Comparison of ENCODE assay signal across 8 mouse cellular contexts in genomic region chr2:164822636-164823165, GRCm38 (mm10). TPM values are rescaled to one million over a fixed set of nuclear protein-coding genes. Genes with fewer than 3 reads are reported as not detected.
DNase-seq lines count a peak whose midpoint lies in the region; ATAC-seq and TF ChIP-seq lines count a peak whose summit lies in the region.

TSS of gene Zswim1 (plus strand) at chr2:164822686.

- peak; percentile 95 for ATAC-seq in frontal cortex, adult (ENCODE audit: low TSS enrichment)
- peak; percentile 100 for ATAC-seq in lung, postnatal 0 days

- H3K4me3 ChIP-seq in hindbrain, embryonic 10.5 days: peak within 1 kb of the TSS; percentile 78
- H3K4me3 ChIP-seq in lung, postnatal 0 days (ENCODE audit: low read depth, low read length): peak within 1 kb of the TSS; percentile 74

- no peak for TF ChIP-seq CTCF in lung, postnatal 0 days (IDR thresholded peaks at IDR 0.05)

- peaks cover 53% of the 10 kb centered on the region for H3K36me3 ChIP-seq in hindbrain, embryonic 10.5 days
- H3K36me3 ChIP-seq in lung, postnatal 0 days (ENCODE audit: insufficient read depth, low read length): peaks cover 12% of the 10 kb centered on the region

- no peaks in the 10 kb centered on the region for H3K27me3 ChIP-seq in hindbrain, embryonic 10.5 days (ENCODE audit: insufficient read depth, poor library complexity, severe bottlenecking)
- H3K27me3 ChIP-seq in lung, postnatal 0 days (replicated peaks; ENCODE audit: insufficient read depth, low read length): no peaks in the 10 kb centered on the region

- peak; percentile 99 for DNase-seq in MN1 (ENCODE audit: low spot score)
- peak; percentile 100 for DNase-seq in cerebellum, adult 9-10 months
- peak; percentile 99 for DNase-seq in hindbrain, embryonic 10.5 days (ENCODE audit: low spot score)
- DNase-seq in layer of hippocampus, adult 9-11 months: peak; percentile 99
- peak; percentile 99 for DNase-seq in lung, postnatal 0 days (ENCODE audit: low spot score)
- DNase-seq in ovary, postnatal 14 days (ENCODE audit: low spot score): peak; percentile 100
- peak; percentile 99 for DNase-seq in thymus, postnatal 14 days

- no peaks in the 10 kb centered on the region for H3K9me3 ChIP-seq in hindbrain, embryonic 10.5 days
- no peaks in the 10 kb centered on the region for H3K9me3 ChIP-seq in lung, postnatal 0 days (ENCODE audit: low read length)

- peak within 1 kb of the TSS; percentile 84 for H3K4me2 ChIP-seq in lung, postnatal 0 days (replicated peaks; ENCODE audit: low read depth, low read length)

- peak within 1 kb of the TSS; percentile 64 for H3K9ac ChIP-seq in lung, postnatal 0 days (replicated peaks; ENCODE audit: low read depth)

- peak within 1 kb of the TSS; percentile 89 for H3K27ac ChIP-seq in hindbrain, embryonic 10.5 days
- H3K27ac ChIP-seq in lung, postnatal 0 days (ENCODE audit: low read length): peak within 1 kb of the TSS; percentile 78

- 2% methylated on average over 32 of the region's 32 CpGs for WGBS in hindbrain, embryonic 10.5 days
- 2% methylated on average over 32 of the region's 32 CpGs for WGBS in lung, postnatal 0 days

- no peak for TF ChIP-seq EP300 in lung, postnatal 0 days (IDR thresholded peaks at IDR 0.05)

- peaks cover 25% of the 10 kb centered on the region for H3K4me1 ChIP-seq in hindbrain, embryonic 10.5 days (replicated peaks)
- no peaks in the 10 kb centered on the region for H3K4me1 ChIP-seq in lung, postnatal 0 days (ENCODE audit: insufficient read depth, low read depth, low read length)

RNA-seq across cellular contexts. Expression of gene Zswim1, which starts in this region (rescaled TPM):
- 25.1 and 27.5 TPM in 2 replicates for polyA plus RNA-seq in hindbrain, embryonic 10.5 days (2016; fragmentation: Nextera tagmentation; extraction: Ambion mirVana)
- polyA plus RNA-seq in lung, postnatal 0 days (2015; fragmentation: Nextera tagmentation; extraction: Ambion mirVana): 7.7 and 8.1 TPM in 2 replicates

Comparison
In these comparisons a context has a peak if more than half of its experiments do, and no peak if none do; other contexts are left out.
1. Peak in every context shown above with its lines: DNase-seq, ATAC-seq, H3K4me3 ChIP-seq and H3K27ac ChIP-seq.